Mouse (Mus musculus) left cerebral cortex, adult 11 months (tissue): ENCODE measurements around the gene Olfr1178.

Experiments used
- DNase-seq: peaks from one replicate; pipeline ENCODE4 v3.0.0; 2022; ENCODE audit warnings: low spot score

Olfr1178 gene

GRCm38 (mm10) chr2:88386762-88387161 is at the start of gene Olfr1178:
Gene Olfr1178 (plus strand): TSS chr2:88387062.
- DNase-seq = no peak

GRCm38 (mm10) chr2:88346392-88346791 is 40.5 kb upstream of the Olfr1178 start, which contains the start of gene Olfr1177-ps:
Gene Olfr1177-ps (minus strand): TSS chr2:88346492.
- no peak for DNase-seq

GRCm38 (mm10) chr2:88356304-88356703 is 30.6 kb upstream of the Olfr1178 start:
- DNase-seq = no peak

- no peak for DNase-seq
Observed at GRCm38 (mm10) chr2:88406353-88406752, 19.5 kb downstream of the Olfr1178 start, which contains the start of gene Olfr1179. Gene Olfr1179 (minus strand): TSS chr2:88406453.

GRCm38 (mm10) chr2:88419051-88419450 is 32.2 kb downstream of the Olfr1178 start, which contains the start of gene Olfr1180:
Gene Olfr1180 (minus strand): TSS chr2:88419151.
- DNase-seq = no peak

DNA sequence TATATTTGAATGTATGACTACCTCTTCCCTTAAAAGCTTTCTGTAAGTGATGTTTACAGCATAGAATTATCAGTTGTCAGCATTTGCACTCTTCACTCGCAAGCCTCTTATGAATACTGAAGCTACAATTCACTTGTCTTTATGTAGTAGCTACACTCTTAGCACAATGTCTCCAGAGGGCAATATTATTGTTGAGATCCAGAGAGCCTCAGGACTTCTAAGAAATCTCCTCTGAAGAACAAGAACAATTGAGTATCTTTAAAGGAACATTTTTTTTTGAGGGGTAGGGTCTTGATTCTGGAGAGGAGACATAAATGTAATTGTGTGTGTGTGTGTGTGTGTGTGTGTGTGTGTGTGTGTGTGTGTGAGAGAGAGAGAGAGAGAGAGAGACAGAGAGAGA is 39.2 kb downstream of the Olfr1178 start, which contains the start of gene Olfr1181:
TSS of gene Olfr1181 (minus strand) at position 101 of the 400 bp plus-strand sequence.
- DNase-seq = no peak

DNA sequence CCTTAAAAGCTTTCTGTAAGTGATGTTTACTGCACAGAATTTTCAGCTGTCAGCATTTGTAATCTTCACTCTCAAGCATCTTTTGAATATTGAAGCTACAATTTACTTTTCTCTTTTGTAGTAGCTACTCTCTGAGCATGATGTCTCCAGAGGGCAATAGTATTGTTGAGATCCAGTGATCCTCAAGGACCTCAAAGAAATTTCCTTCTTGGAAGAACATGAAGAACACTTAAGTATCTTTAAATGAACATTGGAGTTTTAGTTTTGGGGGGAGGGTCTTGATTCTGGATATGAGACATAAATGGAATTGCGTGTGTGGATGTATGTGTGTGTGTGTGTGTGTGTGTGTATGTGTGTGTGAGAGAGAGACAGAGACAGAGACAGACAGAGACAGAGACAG is 62.2 kb downstream of the Olfr1178 start, which contains the start of gene Gm13757:
TSS of gene Gm13757 (minus strand) at position 101 of the 400 bp plus-strand sequence.
- DNase-seq = no peak
